Mouse (Mus musculus): ENCODE measurements at regions not wholly inside any gene's neighbourhood (a gene's known extent, or its start where the extent isn't known, plus 50 kb on each side); places are given as distances from the start of the nearest gene placed in this dataset.
A peak's percentile ranks its signal among the peaks of the same experiment; 100 is the strongest.
"Not testable (repeated sequence)": the region's sequence is repeated elsewhere in the genome, so short reads cannot be mapped to it uniquely, and the experiment has no call there.

GRCm38 (mm10) chr7:63995255-63995980 is 56.7 kb upstream of the Klf13 start:
- DNase-seq, result no peak

DNA sequence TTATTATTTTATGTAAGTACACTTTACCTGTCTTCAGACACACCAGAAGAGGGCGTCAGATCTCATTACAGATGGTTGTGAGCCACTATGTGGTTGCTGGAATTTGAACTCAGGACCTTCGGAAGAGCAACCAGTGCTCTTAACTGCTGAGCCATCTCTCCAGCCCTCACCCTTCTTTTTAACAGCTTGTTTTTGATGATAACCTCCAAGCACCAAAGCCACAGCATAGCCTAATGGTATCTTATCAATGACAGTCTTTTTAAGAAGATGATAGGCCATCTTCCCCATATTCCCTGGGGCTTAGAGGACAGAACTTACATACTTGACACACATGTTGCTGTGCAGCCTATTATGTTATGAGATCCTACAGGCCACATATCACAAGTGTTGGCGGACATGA is 56.1 kb upstream of the Klf13 start:
- DNase-seq, result not testable (repeated sequence)

- DNase-seq, result no peak
Measured at GRCm38 (mm10) chr7:63992155-63992554, 53.4 kb upstream of the Klf13 start.

DNA sequence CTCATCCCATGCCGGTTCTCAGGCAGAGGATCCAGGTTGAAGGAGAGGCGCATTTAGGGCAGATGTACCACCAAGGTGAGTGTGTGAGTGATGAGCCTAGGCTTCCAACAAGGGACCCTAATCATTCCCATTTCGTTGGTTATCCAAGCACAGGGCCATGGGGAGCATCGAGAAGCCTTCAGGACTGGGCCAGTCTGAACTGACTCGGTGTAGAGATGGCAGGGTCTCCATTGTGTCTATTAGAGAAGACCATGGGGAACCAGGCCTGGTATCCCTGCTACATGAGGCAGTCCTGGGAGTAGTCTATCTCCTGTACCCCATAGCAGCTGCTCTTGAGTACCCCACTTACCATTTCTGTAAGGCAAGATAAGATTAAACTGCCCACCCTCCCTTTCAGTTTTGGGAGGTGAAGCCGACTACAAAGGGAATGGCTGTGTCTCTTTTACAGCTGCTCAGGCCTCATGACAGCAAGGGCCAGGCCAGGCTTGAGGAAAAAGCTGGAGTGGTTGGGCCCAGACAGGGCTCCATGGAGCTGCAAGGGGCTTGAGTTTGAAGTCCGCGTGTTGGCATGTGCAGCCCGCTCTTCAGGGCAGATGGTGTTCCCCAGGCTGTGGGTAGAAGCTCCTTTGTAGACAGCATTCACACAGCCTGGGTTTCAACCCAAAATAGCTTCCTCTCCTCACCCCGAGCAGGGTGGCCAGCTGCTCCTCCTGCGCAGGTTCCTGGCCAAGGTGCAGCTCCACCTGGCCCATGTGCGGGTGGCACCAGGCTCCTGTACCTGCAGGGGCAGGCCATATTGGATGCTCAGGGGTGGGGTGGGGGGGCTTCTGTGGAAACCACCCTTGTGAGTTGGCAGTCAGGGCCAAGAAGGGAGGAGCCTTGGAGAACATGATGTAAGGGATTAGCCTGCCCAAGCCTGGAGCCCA is 52.6 kb upstream of the Klf13 start:
- peak; percentile 28 for DNase-seq

DNA sequence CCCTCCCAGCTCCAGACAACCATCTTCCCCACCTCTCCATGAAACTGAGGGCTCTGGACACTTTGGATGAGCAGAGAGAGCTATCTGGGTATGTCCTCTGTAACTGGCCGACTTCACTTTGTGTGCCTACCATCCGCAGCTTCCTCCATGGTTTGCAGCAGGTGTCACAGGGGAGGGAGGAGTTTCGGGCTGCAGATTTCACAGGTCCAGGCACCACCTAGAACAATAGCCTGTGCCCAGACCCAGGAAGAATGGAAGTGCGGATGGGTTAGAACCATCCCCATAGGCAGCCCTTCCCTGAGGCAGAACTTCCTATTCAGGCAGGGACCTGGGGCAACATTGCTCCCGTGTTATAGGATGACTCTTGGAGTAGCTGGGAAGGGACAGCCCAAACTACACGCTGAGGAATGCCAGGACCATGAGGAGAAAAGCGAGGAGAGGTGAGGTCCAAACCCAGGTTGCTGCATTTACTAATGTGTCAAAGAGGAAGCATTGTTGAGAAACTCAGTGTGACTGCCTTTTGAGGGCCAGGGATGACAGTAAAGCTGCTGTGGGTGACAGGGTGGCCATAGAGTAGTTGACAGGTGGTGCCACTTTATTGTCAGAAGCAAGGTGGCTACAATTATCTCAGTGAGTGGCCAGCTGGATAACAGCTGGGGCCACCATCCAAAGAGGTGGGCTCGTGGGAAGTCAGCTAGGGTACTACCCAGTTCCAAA is 51.8 kb upstream of the Klf13 start:
- DNase-seq, result no peak

- no peak for DNase-seq
Measured at GRCm38 (mm10) chr7:63989736-63990135, 51.0 kb upstream of the Klf13 start.

All from right cerebral cortex, adult 18-20 months (tissue).